Mouse (Mus musculus) embryonic stem cell, embryonic (primary cell): ENCODE results near the gene Serinc2.

ENCODE experiments used
- CTCF ChIA-PET, 4 experiments: fragments of 300-600 bp in 2 of 4; fragments of 350-600 bp in 2 of 4; sonication (Branson Sonifier 250); formaldehyde crosslinking; loops; one replicate each; lab custom pipeline; 2022; ENCODE audit warnings: inconsistent platforms in 2 of 4; lab: Charles Lee
- POLR2A ChIA-PET, 4 experiments: fragments of 300-600 bp in 2 of 4; fragments of 350-600 bp in 2 of 4; sonication (Branson Sonifier 250); formaldehyde crosslinking; loops; one replicate each; lab custom pipeline; 2022; ENCODE audit warnings: antibody characterized with exemption in 4 of 4, inconsistent platforms in 1 of 4; lab: Charles Lee

Serinc2 gene

DNA sequence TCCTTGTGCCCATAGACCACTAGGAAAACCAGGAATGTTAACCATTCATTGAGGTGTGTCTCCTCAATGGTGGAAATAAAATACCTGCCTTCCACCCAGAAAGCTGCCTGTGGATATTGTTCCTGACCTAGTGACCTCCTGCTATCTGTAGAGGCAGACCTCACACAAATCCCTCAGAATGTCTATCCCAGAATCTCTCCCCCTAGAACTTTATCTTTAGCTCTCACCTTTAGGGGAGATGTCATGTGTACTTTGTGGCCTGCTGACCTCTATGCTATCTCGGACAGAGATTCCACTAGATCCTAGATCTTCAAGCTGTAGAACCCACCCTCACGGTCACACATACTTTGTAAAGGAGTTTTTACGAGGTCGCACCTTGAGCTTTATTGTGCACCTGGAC lies 65.8 kb downstream of the Serinc2 start:
- ChIA-PET CTCF (interaction anchor here in 3 of 4 experiments (0.5 to 1.4 kb wide), 3 partner anchors 15 to 25 kb away, joined by 3 to 4 read pairs (median 3); no protein-coding TSS in a partner anchor), POLR2A (interaction anchor here in 2 of 4 experiments (0.6 to 4.1 kb wide), 5 partner anchors 9 to 96 kb away, joined by 3 to 14 read pairs (median 4); partner anchors contain the start of genes Gm853 (in 2 of the 2), Fabp3 (in 1 of the 2) and Gm10570 (in 1 of the 2))

DNA sequence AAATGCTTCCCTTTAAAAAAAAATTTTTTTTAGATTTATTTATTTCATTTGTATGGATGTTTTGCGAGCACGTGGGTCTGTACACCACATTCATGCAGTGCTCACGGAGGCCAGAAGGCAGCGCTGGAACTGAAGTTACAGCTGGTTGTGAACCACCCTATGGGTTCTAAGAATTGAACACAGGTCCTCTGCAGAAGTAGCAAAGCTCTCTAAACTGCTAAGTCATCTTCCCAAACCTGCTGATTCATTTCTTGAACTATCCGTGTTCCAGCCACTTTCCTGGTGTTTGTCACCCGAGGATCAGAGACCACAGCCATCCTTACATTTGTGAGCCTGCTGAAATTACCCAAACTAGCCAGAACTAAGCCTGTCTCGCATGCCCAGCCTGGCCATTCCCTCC lies 66.6 kb downstream of the Serinc2 start:
- POLR2A ChIA-PET, result interaction anchor here in 2 of 4 experiments (0.6 to 4.1 kb wide), 4 partner anchors 10 to 97 kb away, joined by 3 to 14 read pairs (median 4); partner anchors contain the start of genes Fabp3 (in 1 of the 2), Gm10570 (in 1 of the 2) and Gm853 (in 1 of the 2)
- CTCF ChIA-PET, result interaction anchor here in 2 of 4 experiments (0.5 to 0.6 kb wide), 2 partner anchors 275 to 354 kb away, joined by 3 to 4 read pairs; no protein-coding TSS in a partner anchor

DNA sequence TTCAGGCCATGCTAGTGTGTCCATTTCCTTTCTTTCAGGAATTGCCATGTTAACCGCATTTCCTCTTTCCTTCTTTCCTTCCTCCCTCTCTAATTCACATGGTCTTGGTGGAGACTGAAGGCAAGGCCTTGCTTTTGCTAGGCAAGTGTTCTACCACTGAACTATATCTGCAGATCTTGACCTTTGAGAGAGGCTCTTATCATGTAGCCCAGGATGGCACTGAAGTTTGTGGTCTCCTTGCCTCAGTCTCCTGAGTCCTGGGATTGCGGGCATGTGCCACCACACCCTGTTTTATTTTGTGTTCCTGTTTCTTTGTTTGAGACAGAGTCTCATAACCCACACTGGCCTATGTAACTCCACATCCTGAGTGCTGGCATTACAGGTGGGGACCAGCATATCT lies 67.1 kb downstream of the Serinc2 start:
- POLR2A ChIA-PET, result interaction anchor here in 2 of 4 experiments (1.0 to 1.5 kb wide), 2 partner anchors 11 to 73 kb away, joined by 3 read pairs; partner anchors contain the start of gene Gm853 (in 1 of the 2)
- CTCF ChIA-PET, result no interaction called here
